Mouse (Mus musculus): ENCODE data around the gene 1700057G04Rik.

1700057G04Rik gene

GRCm38 (mm10) chr9:92309077-92309476, at the start of gene 1700057G04Rik:
Gene 1700057G04Rik (plus strand): TSS chr9:92309377.
- DNase-seq (ENCODE audit: low read depth), result no peak

DNA sequence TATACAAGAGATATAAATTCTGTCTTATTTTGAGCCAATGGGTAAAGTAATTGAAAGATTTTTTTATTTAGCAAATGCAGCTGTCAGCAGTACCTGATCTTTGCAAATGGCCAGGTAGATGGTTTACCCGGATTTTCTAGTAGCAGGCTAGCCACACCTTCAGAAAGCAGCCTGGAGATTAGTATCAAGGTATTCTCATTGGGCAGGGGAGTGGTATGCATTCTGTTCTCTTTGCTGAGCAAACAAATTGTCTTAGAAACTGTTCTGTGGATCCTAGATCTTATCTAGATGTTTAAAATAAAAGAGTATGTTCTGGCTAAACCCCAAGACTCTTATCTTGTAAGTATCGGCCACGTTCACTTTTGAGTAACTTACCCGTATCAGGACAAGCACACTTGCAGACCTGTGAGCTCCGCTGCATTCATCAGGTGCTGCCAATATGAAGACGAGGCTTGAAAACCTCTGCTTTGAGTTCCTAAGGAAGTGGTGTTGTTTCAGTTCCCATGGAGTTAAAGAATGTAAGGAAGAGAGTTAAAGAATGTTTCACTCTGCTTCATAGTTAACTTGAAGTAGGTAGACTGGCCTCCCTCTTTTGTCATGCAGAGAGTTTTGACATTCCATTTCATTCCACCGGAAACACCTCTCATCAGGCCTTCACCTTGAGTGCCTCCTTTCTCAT, 48.6 kb upstream of the 1700057G04Rik start:
- no peak for DNase-seq (ENCODE audit: low read depth)

- DNase-seq (ENCODE audit: low read depth), result peak; percentile 41
Measured at GRCm38 (mm10) chr9:92265719-92266118, 43.5 kb upstream of the 1700057G04Rik start.

DNA sequence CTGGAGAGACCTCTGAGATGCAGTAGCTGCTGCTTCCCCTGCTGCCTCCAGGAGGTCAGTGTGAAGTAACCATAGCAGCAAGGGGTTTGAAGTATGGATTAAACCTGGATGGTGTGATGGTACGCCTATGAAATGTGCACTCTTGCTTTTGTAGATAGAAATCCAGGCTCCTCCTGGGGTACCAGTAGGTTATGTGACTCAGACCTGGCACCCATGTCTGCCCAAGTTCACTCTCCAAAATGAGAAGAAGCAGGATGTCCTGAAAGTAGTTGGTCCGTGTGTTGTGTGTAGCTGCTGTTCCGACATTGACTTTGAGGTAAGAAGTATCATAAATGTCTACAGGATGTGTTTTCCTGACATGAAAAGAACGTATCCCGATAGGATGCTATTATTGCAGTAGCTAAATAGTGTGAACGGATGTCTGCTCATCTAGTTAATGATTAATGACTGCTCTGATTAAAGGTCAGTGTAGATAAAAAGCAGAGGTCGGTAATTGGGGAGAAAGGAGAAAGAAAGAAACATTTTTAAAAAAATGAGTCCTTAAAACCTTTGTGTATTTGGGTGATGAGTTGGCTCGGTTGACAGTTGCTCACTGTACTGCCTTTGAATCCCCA, 42.5 kb upstream of the 1700057G04Rik start:
- no peak for DNase-seq (ENCODE audit: low read depth)

- no peak for DNase-seq (ENCODE audit: low read depth)
Measured at GRCm38 (mm10) chr9:92267732-92268131, 41.4 kb upstream of the 1700057G04Rik start.

DNA sequence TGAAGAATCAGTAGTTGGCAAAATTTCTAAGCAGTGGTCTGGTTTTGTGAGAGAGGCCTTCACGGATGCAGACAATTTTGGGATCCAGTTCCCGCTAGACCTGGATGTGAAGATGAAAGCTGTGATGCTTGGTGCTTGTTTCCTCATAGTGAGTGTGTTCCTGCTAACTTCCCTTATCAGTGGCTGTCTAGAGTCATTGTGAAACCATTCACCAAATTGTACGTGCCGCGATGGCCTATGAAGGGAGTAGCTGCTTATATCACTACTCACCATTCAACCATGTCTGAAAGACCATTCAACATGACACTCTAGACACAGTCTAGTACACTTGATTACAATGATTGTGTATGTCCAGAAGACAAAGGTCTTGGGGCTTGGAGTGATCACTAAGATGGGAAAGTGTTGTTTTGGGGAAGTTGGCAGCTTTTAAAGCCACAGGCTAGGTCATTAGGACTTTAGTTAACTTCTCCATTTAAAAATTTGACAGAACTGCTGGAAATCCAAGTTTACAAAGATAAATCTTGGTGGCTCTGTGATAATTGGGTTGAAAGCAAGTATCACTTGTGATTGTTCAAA, 39.3 kb upstream of the 1700057G04Rik start:
- DNase-seq (ENCODE audit: low read depth), result no peak

DNA sequence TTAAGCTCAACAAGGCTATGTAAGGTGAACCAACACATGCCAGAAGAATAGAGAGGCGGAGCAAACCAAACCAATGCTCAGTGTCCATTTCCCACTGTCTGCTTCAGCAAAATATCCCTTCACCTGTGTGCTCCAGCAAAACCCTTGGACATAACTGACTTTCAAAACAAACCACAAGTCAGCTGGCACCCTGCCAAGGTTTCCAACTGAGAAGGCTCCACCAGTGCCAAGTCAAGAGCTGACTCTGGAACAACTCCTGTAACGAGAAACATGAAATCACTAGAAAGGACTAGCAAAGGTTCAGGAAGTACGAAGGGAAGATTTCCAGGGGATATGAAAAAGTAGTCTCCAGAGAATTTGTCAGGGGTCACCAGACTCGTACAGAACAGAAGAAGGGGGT, 38.2 kb upstream of the 1700057G04Rik start:
- DNase-seq (ENCODE audit: low read depth), result peak; percentile 88

DNA sequence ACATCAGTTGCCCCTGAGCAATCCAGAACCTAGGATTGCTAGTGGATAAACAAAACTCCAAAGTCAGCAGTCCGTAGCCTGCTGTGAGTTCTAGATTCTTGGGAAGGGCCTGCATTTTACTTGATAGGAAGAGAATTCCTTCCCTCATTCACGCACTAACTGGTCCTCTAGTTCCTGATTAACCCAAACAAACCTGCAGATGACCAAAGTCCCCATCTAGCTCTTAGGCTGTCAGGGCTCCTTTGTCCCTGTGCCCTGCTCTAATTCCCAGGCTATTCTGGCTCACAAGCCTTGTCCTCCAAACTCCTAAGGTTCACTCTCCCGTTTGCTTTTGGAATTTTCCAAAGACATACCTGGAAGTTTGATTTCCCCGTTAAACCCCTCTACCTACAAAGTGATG, 36.5 kb upstream of the 1700057G04Rik start:
- DNase-seq (ENCODE audit: low read depth), result no peak

DNA sequence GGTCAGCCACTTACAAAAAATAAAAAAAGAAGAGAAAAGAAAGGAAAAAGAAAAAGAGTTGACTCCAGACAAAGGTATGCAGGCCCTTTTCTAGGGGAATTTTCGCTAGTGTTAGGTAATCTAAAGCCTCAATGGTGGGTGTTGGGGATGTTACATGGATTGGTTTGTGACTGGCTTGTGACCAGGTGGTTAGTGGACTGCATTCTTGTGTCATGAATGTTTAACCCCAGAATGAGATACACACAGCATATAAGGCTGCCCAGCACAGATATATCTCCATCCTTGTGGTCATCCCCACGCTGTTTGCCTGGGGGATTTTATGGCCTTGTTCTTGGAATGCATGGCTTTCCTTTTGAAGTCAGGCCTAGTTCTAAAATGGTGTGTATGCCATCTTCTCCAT, 35.9 kb upstream of the 1700057G04Rik start:
- peak; percentile 53 for DNase-seq (ENCODE audit: low read depth)

- DNase-seq (ENCODE audit: low read depth), result peak; percentile 34
Measured at GRCm38 (mm10) chr9:92273956-92274762, 35.0 kb upstream of the 1700057G04Rik start.

GRCm38 (mm10) chr9:92275486-92276207, 33.5 kb upstream of the 1700057G04Rik start, which contains the start of gene Plscr2:
Gene Plscr2 (plus strand): TSS chr9:92275602.
- DNase-seq (ENCODE audit: low read depth), result peak; percentile 62

- DNase-seq (ENCODE audit: low read depth), result no peak
Measured at GRCm38 (mm10) chr9:92276360-92276759, 32.8 kb upstream of the 1700057G04Rik start.

DNA sequence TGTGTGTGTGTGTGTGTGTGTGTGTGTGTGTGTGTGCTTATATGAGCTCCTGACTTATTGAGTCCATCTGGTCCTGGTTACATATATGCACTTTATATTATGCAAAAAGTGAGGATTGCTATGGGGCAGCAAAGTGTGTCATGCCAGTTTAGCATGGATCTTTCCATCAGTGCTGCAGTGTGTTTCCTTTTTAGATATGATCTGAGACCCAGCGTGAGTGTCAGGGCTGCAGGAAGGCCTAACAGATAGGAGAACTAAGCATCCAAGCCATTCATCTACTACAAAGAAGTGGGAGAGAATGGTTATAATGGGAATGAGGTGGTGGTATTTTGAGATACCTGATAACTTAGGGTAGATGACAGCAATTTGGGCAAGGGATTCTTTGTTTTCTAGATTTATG, 29.1 kb upstream of the 1700057G04Rik start:
- no peak for DNase-seq (ENCODE audit: low read depth)

GRCm38 (mm10) chr9:92282563-92283171, 26.5 kb upstream of the 1700057G04Rik start:
- DNase-seq (ENCODE audit: low read depth), result peak; percentile 43

- no peak for DNase-seq (ENCODE audit: low read depth)
Measured at GRCm38 (mm10) chr9:92289675-92290074, 19.5 kb upstream of the 1700057G04Rik start.

- DNase-seq (ENCODE audit: low read depth), result no peak
Measured at GRCm38 (mm10) chr9:92292169-92292568, 17.0 kb upstream of the 1700057G04Rik start.

DNA sequence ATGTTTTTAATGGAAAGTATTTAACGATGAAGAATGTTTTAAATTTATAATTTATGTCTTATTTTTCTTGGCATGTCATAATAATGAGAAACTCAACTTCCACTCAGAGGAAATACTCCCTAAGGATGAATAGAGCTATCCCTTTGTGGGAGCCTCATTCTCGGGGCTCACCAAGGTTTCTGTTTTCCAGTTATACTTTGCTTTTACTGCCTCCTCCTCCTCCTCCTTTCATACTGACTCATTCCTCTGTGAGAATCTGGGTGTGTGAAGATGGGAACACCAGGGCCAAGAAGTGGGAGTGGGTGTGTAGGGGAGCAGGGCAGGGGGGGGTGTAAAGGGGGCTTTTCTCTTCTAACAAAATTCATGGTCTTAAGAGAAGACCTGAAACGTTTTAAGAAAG, 16.3 kb upstream of the 1700057G04Rik start:
- DNase-seq (ENCODE audit: low read depth), result no peak

GRCm38 (mm10) chr9:92293560-92294548, 15.3 kb upstream of the 1700057G04Rik start:
- DNase-seq (ENCODE audit: low read depth), result no peak

DNA sequence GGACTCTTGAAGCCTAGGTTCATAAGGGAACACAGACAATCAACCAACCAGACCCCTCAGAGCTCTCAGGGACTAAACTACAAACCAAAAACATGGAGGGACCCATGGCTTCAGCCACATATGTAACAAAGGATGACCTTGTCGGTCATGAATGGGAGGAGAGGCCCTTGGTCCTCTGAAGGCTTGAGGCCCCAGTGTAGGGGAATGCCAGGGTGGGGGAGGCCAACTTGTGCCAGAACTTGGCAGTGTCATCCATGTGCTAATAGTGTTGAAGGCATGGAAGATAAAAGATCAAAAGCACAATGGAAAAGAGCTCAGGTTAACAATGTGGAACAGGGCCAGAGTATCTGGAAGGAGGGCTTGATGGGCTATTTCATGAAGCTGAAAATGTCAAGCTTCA, 10.9 kb upstream of the 1700057G04Rik start:
- DNase-seq (ENCODE audit: low read depth), result no peak

DNA sequence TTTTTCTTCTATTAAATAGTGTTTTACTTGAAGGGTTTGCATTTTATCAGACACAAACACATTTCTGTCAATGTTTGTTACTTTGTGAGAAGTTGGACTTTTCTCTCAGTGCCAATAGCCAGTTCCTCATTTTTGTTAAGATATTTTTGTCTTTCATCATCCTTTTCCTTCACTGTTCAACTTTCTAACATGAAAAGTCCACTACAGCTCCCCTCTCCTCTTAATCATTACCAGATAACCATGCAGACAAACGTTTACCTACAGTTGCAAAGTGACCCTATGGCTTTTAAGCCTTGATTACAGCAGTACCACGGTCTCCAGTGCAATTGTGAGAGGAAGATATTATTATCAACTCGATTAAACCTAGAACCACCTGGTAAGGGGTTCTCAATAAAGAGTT, 8.0 kb upstream of the 1700057G04Rik start:
- no peak for DNase-seq (ENCODE audit: low read depth)

Measured in NIH3T3 (cell line).